Mouse (Mus musculus): ENCODE data around the gene Iscu. TPM values are rescaled to one million over a fixed set of nuclear protein-coding genes. Genes with fewer than 3 reads are reported as not detected.

Gene Iscu
- polyA plus RNA-seq, 1 experiment from 2014 or later = 76.9 TPM

GRCm38 (mm10) chr5:113731174-113731573 is 41.4 kb upstream of the Iscu start:
- Histone ChIP-seq H3K9ac (replicated peaks; ENCODE audit: low read depth, low read length) (no peak overlapping the region), H3K4me3 (replicated peaks; ENCODE audit: low read length) (no peak overlapping the region), H3K9me3 (ENCODE audit: control insufficient read depth, low read length) (no peaks in the 10 kb centered on the region), H3K4me1 (replicated peaks; ENCODE audit: control insufficient read depth, insufficient read depth, low read length) (peaks cover 8% of the 10 kb centered on the region), H3K36me3 (ENCODE audit: control insufficient read depth, insufficient read depth) (no peaks in the 10 kb centered on the region), H3K27ac (ENCODE audit: low read length) (peak overlapping the region; percentile 14; the same call in 1 of the 2 replicates), H3K4me2 (ENCODE audit: low read length) (no peak overlapping the region), H3K27me3 (replicated peaks; ENCODE audit: control insufficient read depth, insufficient read depth, low read length) (no peaks in the 10 kb centered on the region)
- WGBS = 85% methylated on average over 7 of the region's 7 CpGs
- ATAC-seq = no peak

DNA sequence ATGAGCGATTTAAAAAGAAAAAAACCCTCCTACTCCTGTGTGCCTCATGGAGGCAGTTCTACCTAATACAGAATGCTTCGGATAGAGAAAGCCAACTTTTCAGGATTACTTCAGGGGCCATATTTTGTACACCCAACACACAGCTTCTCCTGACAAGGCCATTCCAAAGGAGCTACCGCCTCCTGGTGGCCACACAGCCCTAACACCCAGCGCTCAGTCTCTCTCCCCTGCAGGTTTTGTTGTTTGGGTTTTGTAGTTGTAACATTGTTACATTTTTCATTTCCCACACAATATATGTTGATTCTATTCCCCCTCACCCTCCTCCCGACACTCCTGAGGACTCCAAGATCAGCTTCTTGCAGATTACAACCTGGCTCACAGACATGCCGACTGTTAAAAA is 40.4 kb upstream of the Iscu start:
- Histone ChIP-seq H3K4me3 (replicated peaks; ENCODE audit: low read length) (no peak overlapping the region), H3K4me1 (replicated peaks; ENCODE audit: control insufficient read depth, insufficient read depth, low read length) (peaks cover 17% of the 10 kb centered on the region), H3K9ac (replicated peaks; ENCODE audit: low read depth, low read length) (no peak overlapping the region), H3K4me2 (ENCODE audit: low read length) (no peak overlapping the region), H3K9me3 (ENCODE audit: control insufficient read depth, low read length) (no peaks in the 10 kb centered on the region), H3K36me3 (ENCODE audit: control insufficient read depth, insufficient read depth) (no peaks in the 10 kb centered on the region), H3K27ac (ENCODE audit: low read length) (no peak overlapping the region), H3K27me3 (replicated peaks; ENCODE audit: control insufficient read depth, insufficient read depth, low read length) (no peaks in the 10 kb centered on the region)
- 29% methylated on average over 6 of the region's 6 CpGs for WGBS
- ATAC-seq = no peak

- peaks cover 7% of the 10 kb centered on the region for H3K36me3 ChIP-seq (ENCODE audit: control insufficient read depth, insufficient read depth)
- H3K27ac ChIP-seq (ENCODE audit: low read length) = no peak overlapping the region
- no peaks in the 10 kb centered on the region for H3K27me3 ChIP-seq (replicated peaks; ENCODE audit: control insufficient read depth, insufficient read depth, low read length)
- no peak overlapping the region for H3K4me3 ChIP-seq (replicated peaks; ENCODE audit: low read length)
- ATAC-seq = no peak
- H3K4me2 ChIP-seq (ENCODE audit: low read length) = no peak overlapping the region
- no peaks in the 10 kb centered on the region for H3K9me3 ChIP-seq (ENCODE audit: control insufficient read depth, low read length)
- peaks cover 19% of the 10 kb centered on the region for H3K4me1 ChIP-seq (replicated peaks; ENCODE audit: control insufficient read depth, insufficient read depth, low read length)
- H3K9ac ChIP-seq (replicated peaks; ENCODE audit: low read depth, low read length) = no peak overlapping the region
- 62% methylated on average over 5 of the region's 5 CpGs for WGBS
These were observed 38.2 kb upstream of the Iscu start for GRCm38 (mm10) chr5:113734376-113734775.

DNA sequence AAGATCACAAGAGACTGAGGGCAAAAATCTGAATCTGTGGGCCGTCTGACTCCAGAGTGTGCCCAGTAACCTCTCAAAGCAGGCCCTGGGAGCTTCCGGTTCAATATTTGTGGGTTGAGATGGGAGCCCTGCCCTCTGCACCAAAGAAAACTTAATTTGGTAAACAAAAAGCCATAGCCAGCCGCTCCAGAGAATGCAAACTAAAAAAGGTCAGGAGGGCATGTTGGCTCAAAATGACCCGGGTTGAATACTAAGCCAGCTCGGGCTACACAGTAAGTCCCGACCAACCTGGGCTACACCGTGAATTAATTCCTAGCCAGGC is 37.6 kb upstream of the Iscu start:
- Histone ChIP-seq H3K9me3 (ENCODE audit: control insufficient read depth, low read length) (no peaks in the 10 kb centered on the region), H3K9ac (replicated peaks; ENCODE audit: low read depth, low read length) (peak overlapping the region; percentile 75), H3K36me3 (ENCODE audit: control insufficient read depth, insufficient read depth) (peaks cover 12% of the 10 kb centered on the region), H3K27me3 (replicated peaks; ENCODE audit: control insufficient read depth, insufficient read depth, low read length) (no peaks in the 10 kb centered on the region), H3K27ac (ENCODE audit: low read length) (peak overlapping the region; percentile 96), H3K4me2 (ENCODE audit: low read length) (peak overlapping the region; percentile 81), H3K4me1 (replicated peaks; ENCODE audit: control insufficient read depth, insufficient read depth, low read length) (peaks cover 19% of the 10 kb centered on the region), H3K4me3 (replicated peaks; ENCODE audit: low read length) (peak overlapping the region; percentile 73)
- no peak for ATAC-seq
- 26% methylated on average over 7 of the region's 7 CpGs for WGBS

- H3K27me3 ChIP-seq (replicated peaks; ENCODE audit: control insufficient read depth, insufficient read depth, low read length) = no peaks in the 10 kb centered on the region
- H3K4me2 ChIP-seq (ENCODE audit: low read length) = peak within 1 kb of the TSS; percentile 85
- ATAC-seq = peak; percentile 98
- peaks cover 19% of the 10 kb centered on the region for H3K4me1 ChIP-seq (replicated peaks; ENCODE audit: control insufficient read depth, insufficient read depth, low read length)
- no peaks in the 10 kb centered on the region for H3K9me3 ChIP-seq (ENCODE audit: control insufficient read depth, low read length)
- peak within 1 kb of the TSS; percentile 73 for H3K4me3 ChIP-seq (replicated peaks; ENCODE audit: low read length)
- H3K9ac ChIP-seq (replicated peaks; ENCODE audit: low read depth, low read length) = peak within 1 kb of the TSS; percentile 75
- under 1% methylated on average over 69 of the region's 71 CpGs for WGBS
- peaks cover 15% of the 10 kb centered on the region for H3K36me3 ChIP-seq (ENCODE audit: control insufficient read depth, insufficient read depth)
- H3K27ac ChIP-seq (ENCODE audit: low read length) = peak within 1 kb of the TSS; percentile 96
These were observed 37.0 kb upstream of the Iscu start, which contains the start of gene Ficd for GRCm38 (mm10) chr5:113735345-113736112. TSS of gene Ficd (plus strand) at chr5:113735803.

DNA sequence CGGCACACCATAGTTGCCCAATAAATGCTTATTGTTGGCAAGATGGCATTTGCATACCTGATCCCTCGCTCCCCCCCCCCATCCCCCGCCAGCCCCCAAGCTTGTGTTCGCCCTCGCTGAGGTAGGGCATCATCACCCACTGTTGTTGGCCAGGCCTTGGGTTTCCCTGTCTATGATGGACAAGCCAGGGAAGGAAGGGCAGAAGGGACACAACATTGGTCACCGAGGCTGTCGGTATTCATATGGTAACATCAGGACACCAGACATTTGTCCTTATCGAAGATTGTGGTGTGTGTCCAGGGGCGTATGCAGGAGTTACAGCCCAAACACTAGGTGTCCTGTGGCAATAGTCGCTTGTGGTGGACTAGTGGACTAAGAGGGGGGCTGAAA is 36.4 kb upstream of the Iscu start:
- Histone ChIP-seq H3K27me3 (replicated peaks; ENCODE audit: control insufficient read depth, insufficient read depth, low read length) (no peaks in the 10 kb centered on the region), H3K9me3 (ENCODE audit: control insufficient read depth, low read length) (no peaks in the 10 kb centered on the region), H3K36me3 (ENCODE audit: control insufficient read depth, insufficient read depth) (peaks cover 15% of the 10 kb centered on the region), H3K27ac (ENCODE audit: low read length) (peak overlapping the region; percentile 96), H3K4me3 (replicated peaks; ENCODE audit: low read length) (peak overlapping the region; percentile 73), H3K9ac (replicated peaks; ENCODE audit: low read depth, low read length) (peak overlapping the region; percentile 75), H3K4me2 (ENCODE audit: low read length) (peak overlapping the region; percentile 85), H3K4me1 (replicated peaks; ENCODE audit: control insufficient read depth, insufficient read depth, low read length) (peaks cover 19% of the 10 kb centered on the region)
- 2% methylated on average over 10 of the region's 10 CpGs for WGBS
- no peak for ATAC-seq

GRCm38 (mm10) chr5:113736522-113737164 is 35.9 kb upstream of the Iscu start:
- no peaks in the 10 kb centered on the region for H3K9me3 ChIP-seq (ENCODE audit: control insufficient read depth, low read length)
- 40% methylated on average over 15 of the region's 15 CpGs for WGBS
- H3K9ac ChIP-seq (replicated peaks; ENCODE audit: low read depth, low read length) = peak overlapping the region; percentile 75
- H3K36me3 ChIP-seq (ENCODE audit: control insufficient read depth, insufficient read depth) = peaks cover 15% of the 10 kb centered on the region
- H3K4me1 ChIP-seq (replicated peaks; ENCODE audit: control insufficient read depth, insufficient read depth, low read length) = peaks cover 19% of the 10 kb centered on the region
- H3K27ac ChIP-seq (ENCODE audit: low read length) = no peak overlapping the region
- peak overlapping the region; percentile 85 for H3K4me2 ChIP-seq (ENCODE audit: low read length)
- H3K27me3 ChIP-seq (replicated peaks; ENCODE audit: control insufficient read depth, insufficient read depth, low read length) = no peaks in the 10 kb centered on the region
- peak overlapping the region; percentile 73 for H3K4me3 ChIP-seq (replicated peaks; ENCODE audit: low read length)
- no peak for ATAC-seq

GRCm38 (mm10) chr5:113737607-113738237 is 34.8 kb upstream of the Iscu start:
- H3K27ac ChIP-seq (ENCODE audit: low read length) = no peak overlapping the region
- H3K4me2 ChIP-seq (ENCODE audit: low read length) = no peak overlapping the region
- peaks cover 19% of the 10 kb centered on the region for H3K4me1 ChIP-seq (replicated peaks; ENCODE audit: control insufficient read depth, insufficient read depth, low read length)
- H3K36me3 ChIP-seq (ENCODE audit: control insufficient read depth, insufficient read depth) = peaks cover 24% of the 10 kb centered on the region
- ATAC-seq = no peak
- H3K9me3 ChIP-seq (ENCODE audit: control insufficient read depth, low read length) = no peaks in the 10 kb centered on the region
- no peak overlapping the region for H3K4me3 ChIP-seq (replicated peaks; ENCODE audit: low read length)
- no peak overlapping the region for H3K9ac ChIP-seq (replicated peaks; ENCODE audit: low read depth, low read length)
- 88% methylated on average over 11 of the region's 11 CpGs for WGBS
- H3K27me3 ChIP-seq (replicated peaks; ENCODE audit: control insufficient read depth, insufficient read depth, low read length) = no peaks in the 10 kb centered on the region

DNA sequence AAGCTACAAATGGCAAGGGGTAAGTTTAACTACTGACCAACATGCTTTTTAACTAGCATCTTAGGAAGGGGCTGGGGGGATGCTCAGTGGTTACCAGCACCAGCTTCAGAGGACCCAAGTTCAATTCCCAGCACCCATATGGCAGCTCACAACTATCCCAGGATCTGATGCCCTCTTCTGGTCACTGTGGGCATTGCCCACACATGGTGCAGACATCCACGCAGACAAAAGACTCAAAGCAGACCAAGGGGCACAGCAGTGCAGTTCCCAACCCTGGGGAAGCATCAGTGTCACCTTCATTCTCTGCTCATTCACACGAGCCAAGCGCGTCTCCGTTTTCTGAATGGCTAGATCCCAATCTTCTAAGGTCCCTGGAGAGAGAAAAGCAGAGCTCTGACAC is 24.9 kb upstream of the Iscu start:
- Histone ChIP-seq H3K4me1 (replicated peaks; ENCODE audit: control insufficient read depth, insufficient read depth, low read length) (no peaks in the 10 kb centered on the region), H3K4me3 (replicated peaks; ENCODE audit: low read length) (no peak overlapping the region), H3K9ac (replicated peaks; ENCODE audit: low read depth, low read length) (no peak overlapping the region), H3K4me2 (ENCODE audit: low read length) (no peak overlapping the region), H3K27me3 (replicated peaks; ENCODE audit: control insufficient read depth, insufficient read depth, low read length) (no peaks in the 10 kb centered on the region), H3K27ac (ENCODE audit: low read length) (no peak overlapping the region), H3K9me3 (ENCODE audit: control insufficient read depth, low read length) (no peaks in the 10 kb centered on the region), H3K36me3 (ENCODE audit: control insufficient read depth, insufficient read depth) (peaks cover 78% of the 10 kb centered on the region)
- ATAC-seq = no peak
- 94% methylated on average over 5 of the region's 5 CpGs for WGBS
